Mouse (Mus musculus) skeletal muscle tissue, adult 2 months (tissue): ENCODE data around the gene Zbtb5.
"Not testable (repeated sequence)": the region's sequence is repeated elsewhere in the genome, so short reads cannot be mapped to it uniquely, and the experiment has no call there.

ENCODE experiments used
- DNase-seq: peaks from one replicate; pipeline ENCODE4 v3.0.0-alpha.2; 2012; ENCODE audit warnings: low read depth, low spot score

Gene Zbtb5

GRCm38 (mm10) chr4:44970612-44971110 lies 41.6 kb downstream of the Zbtb5 start:
- peak; percentile 52 for DNase-seq

- DNase-seq = no peak
Measured at GRCm38 (mm10) chr4:44970056-44970455, 42.2 kb downstream of the Zbtb5 start.

- no peak for DNase-seq
Measured at GRCm38 (mm10) chr4:44967402-44967801, 44.8 kb downstream of the Zbtb5 start.

- no peak for DNase-seq
Measured at GRCm38 (mm10) chr4:44965736-44966135, 46.5 kb downstream of the Zbtb5 start.

- DNase-seq = no peak
Measured at GRCm38 (mm10) chr4:44965175-44965574, 47.0 kb downstream of the Zbtb5 start.

GRCm38 (mm10) chr4:44963156-44963555 lies 49.1 kb downstream of the Zbtb5 start:
- DNase-seq = no peak

- no peak for DNase-seq
Measured at GRCm38 (mm10) chr4:44959220-44959619, 53.0 kb downstream of the Zbtb5 start.

GRCm38 (mm10) chr4:44958776-44959175 lies 53.4 kb downstream of the Zbtb5 start:
- DNase-seq = no peak

- DNase-seq = no peak
Measured at GRCm38 (mm10) chr4:44953041-44953440, 59.2 kb downstream of the Zbtb5 start.

GRCm38 (mm10) chr4:44948314-44948713 lies 63.9 kb downstream of the Zbtb5 start:
- no peak for DNase-seq

- DNase-seq = no peak
Measured at GRCm38 (mm10) chr4:44947464-44947863, 64.7 kb downstream of the Zbtb5 start.

- DNase-seq = not testable (repeated sequence)
Measured at GRCm38 (mm10) chr4:44946126-44946525, 66.1 kb downstream of the Zbtb5 start.

- DNase-seq = no peak
Measured at GRCm38 (mm10) chr4:44944426-44945075, 67.7 kb downstream of the Zbtb5 start.

GRCm38 (mm10) chr4:44943480-44943879 lies 68.7 kb downstream of the Zbtb5 start:
- DNase-seq = no peak

GRCm38 (mm10) chr4:44942237-44942636 lies 70.0 kb downstream of the Zbtb5 start:
- no peak for DNase-seq
